Mouse (Mus musculus): ENCODE results near the gene Ppfibp2. TPM values are rescaled to one million over a fixed set of nuclear protein-coding genes. Genes with fewer than 3 reads are reported as not detected.

Gene Ppfibp2
- polyA plus RNA-seq (2017; shearing (Covaris generic)): 0.76 TPM

GRCm38 (mm10) chr7:107594857-107595402 lies at the start of gene Ppfibp2:
Gene Ppfibp2, plus strand, starts transcription at chr7:107595207.

GRCm38 (mm10) chr7:107567261-107567671 lies 27.7 kb upstream of the Ppfibp2 start, which contains the start of gene Olfml1:
Gene Olfml1, plus strand, starts transcription at chr7:107567446.

GRCm38 (mm10) chr7:107625061-107625460 lies 30.1 kb downstream of the Ppfibp2 start, which contains the start of gene 5330417H12Rik:
Gene 5330417H12Rik, minus strand, starts transcription at chr7:107625161.

GRCm38 (mm10) chr7:107757308-107758151 lies 162.5 kb downstream of the Ppfibp2 start, which contains the start of gene Cyb5r2:
Gene Cyb5r2, minus strand, starts transcription at chr7:107758032.

Other genes with a start within 250 kb of the Ppfibp2 start
- gene Syt9, start 224.5 kb upstream of the Ppfibp2 start, polyA plus RNA-seq (2017; shearing (Covaris generic)): not detected
- gene Olfml1, start 27.8 kb upstream of the Ppfibp2 start, polyA plus RNA-seq (2017; shearing (Covaris generic)): not detected
- gene 5330417H12Rik, start 30.0 kb downstream of the Ppfibp2 start, polyA plus RNA-seq (2017; shearing (Covaris generic)): not detected
- not detected for gene Cyb5r2, start 162.8 kb downstream of the Ppfibp2 start, polyA plus RNA-seq (2017; shearing (Covaris generic))
- not detected for gene Ovch2, start 206.0 kb downstream of the Ppfibp2 start, polyA plus RNA-seq (2017; shearing (Covaris generic))
- gene Olfr467, start 217.1 kb downstream of the Ppfibp2 start, polyA plus RNA-seq (2017; shearing (Covaris generic)): not detected
- gene Olfr469, start 230.3 kb downstream of the Ppfibp2 start, polyA plus RNA-seq (2017; shearing (Covaris generic)): not detected